Mouse (Mus musculus): ENCODE data around the gene Tle3.

Gene Tle3

GRCm38 (mm10) chr9:61436104-61436503, 63.9 kb downstream of the Tle3 start:
- no peak for DNase-seq (ENCODE audit: low read depth)

GRCm38 (mm10) chr9:61436761-61437160, 64.6 kb downstream of the Tle3 start:
- no peak for DNase-seq (ENCODE audit: low read depth)

GRCm38 (mm10) chr9:61439092-61439491, 66.9 kb downstream of the Tle3 start:
- DNase-seq (ENCODE audit: low read depth): no peak

DNA sequence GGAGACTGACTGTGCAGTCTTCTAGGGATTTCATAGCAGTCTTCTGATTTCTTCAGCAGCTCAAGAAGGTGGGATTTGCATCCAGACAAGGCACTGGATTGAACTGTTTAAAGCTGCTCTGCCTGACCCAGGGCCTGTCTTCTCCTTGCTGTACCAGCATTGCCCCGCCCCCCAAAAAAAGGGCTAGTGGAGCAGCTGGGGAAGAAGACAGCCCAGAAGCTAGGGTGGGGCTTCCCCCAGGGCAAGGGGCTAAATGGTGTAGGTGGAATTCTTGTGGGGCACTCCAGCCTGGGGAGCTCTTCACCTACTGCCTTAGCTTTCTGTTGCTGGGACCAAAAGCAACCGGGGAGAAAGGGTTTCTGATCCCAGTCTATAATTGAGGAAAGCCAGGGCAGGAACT, 67.8 kb downstream of the Tle3 start:
- no peak for DNase-seq (ENCODE audit: low read depth)

DNA sequence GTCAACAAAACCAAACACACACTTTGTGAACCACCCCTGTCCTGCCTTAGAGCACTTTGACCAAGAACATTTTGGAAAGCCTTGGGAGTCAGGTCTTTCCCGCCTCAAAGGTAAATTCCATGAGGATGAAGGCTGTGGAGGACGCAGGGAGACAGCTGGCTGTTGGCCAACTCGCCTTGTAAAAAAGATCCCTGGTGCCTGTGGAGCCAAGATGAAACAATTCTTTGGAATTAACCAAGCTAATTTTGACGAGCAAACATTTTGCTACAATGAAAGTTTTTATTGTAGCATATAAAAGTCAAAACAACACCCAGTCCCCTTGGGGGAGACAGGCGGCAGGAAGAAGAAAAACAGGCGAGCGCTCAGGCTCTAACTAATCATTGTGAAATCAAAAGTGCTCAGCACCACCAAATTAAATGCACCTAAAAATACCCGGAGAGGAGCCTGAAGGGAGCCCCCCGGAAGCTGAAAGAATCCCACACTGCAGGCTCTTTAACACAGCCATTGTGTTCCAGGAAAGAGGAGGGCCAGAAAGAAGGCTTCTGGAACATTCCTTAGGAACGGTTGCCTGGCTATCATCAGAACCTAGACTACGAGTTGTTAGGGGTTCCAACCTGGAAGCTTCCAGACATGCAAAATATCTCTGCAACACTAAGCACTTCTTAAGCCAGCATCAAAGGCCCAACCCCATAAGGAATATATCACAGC, 69.2 kb downstream of the Tle3 start:
- no peak for DNase-seq (ENCODE audit: low read depth)

- no peak for DNase-seq (ENCODE audit: low read depth)
Observed at GRCm38 (mm10) chr9:61442951-61443630, 70.9 kb downstream of the Tle3 start.

GRCm38 (mm10) chr9:61445151-61445550, 73.0 kb downstream of the Tle3 start:
- no peak for DNase-seq (ENCODE audit: low read depth)

- DNase-seq (ENCODE audit: low read depth): no peak
Observed at GRCm38 (mm10) chr9:61445711-61446222, 73.6 kb downstream of the Tle3 start.

GRCm38 (mm10) chr9:61446965-61447364, 74.8 kb downstream of the Tle3 start:
- no peak for DNase-seq (ENCODE audit: low read depth)

DNA sequence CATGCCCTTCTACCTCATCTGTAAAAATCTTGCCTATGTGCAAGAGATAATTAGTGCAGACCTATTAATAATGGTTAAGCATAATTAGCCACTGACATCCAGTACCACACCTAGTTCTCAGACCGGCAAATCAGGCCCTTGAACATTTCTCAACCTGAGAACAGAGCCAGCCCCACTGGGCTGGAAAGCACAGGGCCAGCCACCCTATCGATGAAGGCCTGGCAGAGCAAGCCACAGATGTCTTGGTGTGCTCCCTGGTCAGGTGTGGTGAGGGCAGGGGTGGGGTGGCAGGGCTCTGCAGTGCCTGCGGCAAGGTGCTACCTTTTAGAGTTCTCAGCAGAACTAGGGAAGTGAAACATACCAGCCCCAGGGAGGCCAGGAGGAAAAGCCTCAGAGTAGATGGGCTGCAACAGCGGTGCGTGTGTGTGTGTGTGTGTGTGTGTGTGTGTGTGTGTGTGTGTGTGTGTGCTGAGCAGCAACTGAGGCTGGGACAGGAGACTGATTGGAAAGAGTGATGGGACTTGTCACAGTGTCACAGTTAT, 77.3 kb downstream of the Tle3 start:
- DNase-seq (ENCODE audit: low read depth): no peak

DNA sequence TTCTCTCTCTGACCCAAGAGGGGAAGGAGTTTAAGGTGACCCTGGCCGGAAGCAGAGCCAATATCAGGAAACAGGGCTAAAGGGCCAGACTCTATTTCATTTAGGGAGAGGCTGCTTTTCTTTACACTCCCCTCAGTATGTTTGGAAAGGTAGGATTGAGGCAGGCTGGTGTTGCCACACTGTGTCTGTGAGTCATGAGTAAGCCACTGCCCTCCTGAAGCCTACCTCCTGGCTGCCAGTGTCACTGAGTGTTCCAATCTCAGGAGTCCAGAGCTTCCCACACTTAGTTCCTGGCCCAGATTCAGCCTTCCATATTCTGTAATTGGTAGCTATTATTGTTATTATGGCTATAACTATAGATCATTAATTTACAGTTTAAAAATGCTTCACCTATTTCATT, 79.9 kb downstream of the Tle3 start:
- DNase-seq (ENCODE audit: low read depth): no peak

DNA sequence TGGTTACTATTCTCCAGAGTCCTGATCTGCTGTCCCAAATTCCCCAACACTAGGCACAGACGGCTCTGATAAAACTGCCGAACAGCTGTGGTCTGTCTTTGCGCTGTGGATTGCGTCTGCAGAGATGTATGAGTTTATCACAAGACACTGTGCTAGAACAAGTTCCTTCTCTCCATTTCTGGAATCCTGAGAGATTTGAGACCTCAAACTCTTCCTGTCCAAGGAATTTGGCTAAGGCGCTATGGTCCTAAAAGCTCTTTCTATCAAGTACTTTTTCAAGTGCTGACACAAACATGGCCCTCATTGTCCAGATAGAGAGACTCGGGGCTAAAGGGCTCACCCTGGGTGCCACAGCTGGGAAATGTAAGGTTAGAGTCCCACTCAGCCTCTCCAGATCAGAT, 83.7 kb downstream of the Tle3 start:
- DNase-seq (ENCODE audit: low read depth): no peak

- no peak for DNase-seq (ENCODE audit: low read depth)
Observed at GRCm38 (mm10) chr9:61456441-61457161, 84.4 kb downstream of the Tle3 start.

DNA sequence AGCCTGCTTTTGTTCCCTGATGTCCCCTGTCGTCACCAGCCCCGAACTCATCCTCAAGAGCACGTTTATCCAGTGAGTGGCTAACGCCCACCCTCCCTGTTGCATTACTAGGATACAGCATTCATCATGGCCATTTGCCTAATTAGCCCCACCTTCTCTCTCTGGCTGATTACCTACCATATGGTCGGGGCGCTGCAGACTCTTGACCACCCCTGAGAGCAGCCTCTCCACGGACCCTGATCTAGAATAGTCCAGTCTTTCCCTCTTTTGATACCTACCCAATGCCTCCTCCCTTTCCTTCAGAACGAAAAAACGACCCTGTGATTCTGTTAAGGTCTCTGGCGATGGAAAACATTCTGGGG, 85.0 kb downstream of the Tle3 start:
- no peak for DNase-seq (ENCODE audit: low read depth)

- no peak for DNase-seq (ENCODE audit: low read depth)
Observed at GRCm38 (mm10) chr9:61461859-61462258, 89.7 kb downstream of the Tle3 start.

DNA sequence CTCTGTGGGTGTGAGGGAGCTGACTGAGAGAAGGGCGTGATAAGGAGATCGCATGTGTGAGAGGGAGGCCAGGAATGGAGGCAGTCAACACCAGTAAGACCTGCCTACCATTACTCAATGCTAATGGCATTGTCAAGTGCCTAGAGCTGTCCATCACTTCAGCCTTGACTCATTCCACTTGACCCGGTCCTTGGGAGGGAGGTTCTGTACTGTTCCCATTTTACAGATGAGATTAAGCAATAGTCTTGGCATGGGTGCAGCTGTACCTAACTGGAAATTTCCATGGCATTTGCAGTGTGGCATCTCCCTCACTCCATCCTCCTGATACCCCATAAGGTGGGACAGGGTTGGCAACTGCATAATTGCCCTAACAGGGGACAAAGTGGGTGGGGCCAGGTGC, 95.3 kb downstream of the Tle3 start:
- no peak for DNase-seq (ENCODE audit: low read depth)
